In genomic region chr7:139086195-139087158, GRCm38 (mm10) we compare ENCODE assay signal across 8 mouse cellular contexts. TPM values are rescaled to one million over a fixed set of nuclear protein-coding genes. Genes with fewer than 3 reads are reported as not detected.
A peak's percentile ranks its signal among the peaks of the same experiment; 100 is the strongest.
DNase-seq lines count a peak whose midpoint lies in the region; ATAC-seq lines count a peak whose summit lies in the region.

No protein-coding gene starts in this region.

- H3K27ac ChIP-seq in hindbrain, embryonic 12.5 days = peak overlapping the region; percentile 86

- DNase-seq in cerebellum, adult 9-10 months = peak; percentile 49
- no peak for DNase-seq in cerebellum, postnatal 4 days (ENCODE audit: low spot score in 2 of 2)
- DNase-seq in urinary bladder, postnatal 14 days (ENCODE audit: low spot score) = peak; percentile 15
- no peak for DNase-seq in urinary bladder, postnatal 10 days (ENCODE audit: low spot score)
- DNase-seq in mesoderm, embryonic 11.5 days (ENCODE audit: low read depth, low spot score) = peak; percentile 47
- DNase-seq in thymus, postnatal 25 days = no peak
- no peak for DNase-seq in left cerebral cortex, adult 18-20 months (ENCODE audit: low spot score in 2 of 2)

- peak overlapping the region; percentile 95 for H3K9ac ChIP-seq in hindbrain, embryonic 12.5 days

- no peaks in the 10 kb centered on the region for H3K27me3 ChIP-seq in hindbrain, embryonic 12.5 days

- peak overlapping the region; percentile 58 for H3K4me2 ChIP-seq in hindbrain, embryonic 12.5 days (replicated peaks)

- H3K9me3 ChIP-seq in hindbrain, embryonic 12.5 days (replicated peaks) = no peaks in the 10 kb centered on the region

- H3K4me3 ChIP-seq in hindbrain, embryonic 12.5 days = peak overlapping the region; percentile 90

- ATAC-seq in hindbrain, embryonic 12.5 days (ENCODE audit: low FRiP score) = peak; percentile 63

- H3K4me1 ChIP-seq in hindbrain, embryonic 12.5 days = peaks cover 34% of the 10 kb centered on the region

- 1% methylated on average over 56 of the region's 61 CpGs for WGBS in hindbrain, embryonic 12.5 days

- peaks cover 20% of the 10 kb centered on the region for H3K36me3 ChIP-seq in hindbrain, embryonic 12.5 days

RNA-seq across cellular contexts. Expression of gene Dpysl4, which starts 0.7 kb away (rescaled TPM):
- polyA plus RNA-seq in hindbrain, embryonic 12.5 days (2016; fragmentation: Nextera tagmentation; extraction: Ambion mirVana) = 269 TPM in 2 replicates
- total RNA-seq in left cerebral cortex, adult 18-20 months (2021) = 10 to 100 TPM; 41.8 to 46.8 TPM

Comparison
In these comparisons a context has a peak if more than half of its experiments do, and no peak if none do; other contexts are left out.
1. DNase-seq: peak in cerebellum, adult 9-10 months (single experiment), urinary bladder, postnatal 14 days (single experiment) and mesoderm, embryonic 11.5 days (single experiment); none in cerebellum, postnatal 4 days (0 of 2), urinary bladder, postnatal 10 days (single experiment), thymus, postnatal 25 days (single experiment) and left cerebral cortex, adult 18-20 months (0 of 2).